Mouse (Mus musculus) right cerebral cortex, adult 18-20 months (tissue): ENCODE measurements around the gene Mmab.

Experiments used
- DNase-seq: peaks from one replicate; pipeline ENCODE4 v3.0.0; 2022; ENCODE audit warnings: mixed read lengths

Mmab gene

GRCm38 (mm10) chr5:114426732-114427131, 17.1 kb downstream of the Mmab start:
- no peak for DNase-seq

- DNase-seq, result no peak
These were observed 19.9 kb downstream of the Mmab start for GRCm38 (mm10) chr5:114423961-114424360.

GRCm38 (mm10) chr5:114422591-114422990, 21.3 kb downstream of the Mmab start:
- no peak for DNase-seq

GRCm38 (mm10) chr5:114421561-114422298, 22.1 kb downstream of the Mmab start:
- DNase-seq, result no peak

GRCm38 (mm10) chr5:114418541-114418940, 25.3 kb downstream of the Mmab start:
- DNase-seq, result no peak

- DNase-seq, result no peak
These were observed 27.0 kb downstream of the Mmab start for GRCm38 (mm10) chr5:114416855-114417254.

GRCm38 (mm10) chr5:114415606-114416005, 28.3 kb downstream of the Mmab start:
- DNase-seq, result no peak

- DNase-seq, result no peak
These were observed 30.7 kb downstream of the Mmab start for GRCm38 (mm10) chr5:114413067-114413735.

- no peak for DNase-seq
These were observed 31.4 kb downstream of the Mmab start for GRCm38 (mm10) chr5:114412361-114412998.

- DNase-seq, result no peak
These were observed 33.4 kb downstream of the Mmab start for GRCm38 (mm10) chr5:114410429-114410828.

- DNase-seq, result no peak
These were observed 35.0 kb downstream of the Mmab start for GRCm38 (mm10) chr5:114408846-114409245.

- no peak for DNase-seq
These were observed 36.0 kb downstream of the Mmab start for GRCm38 (mm10) chr5:114407810-114408209.

- DNase-seq, result no peak
These were observed 36.6 kb downstream of the Mmab start for GRCm38 (mm10) chr5:114407269-114407668.

- DNase-seq, result no peak
These were observed 37.3 kb downstream of the Mmab start for GRCm38 (mm10) chr5:114406592-114406991.

GRCm38 (mm10) chr5:114393169-114393568, 50.7 kb downstream of the Mmab start:
- DNase-seq, result peak; percentile 35

- no peak for DNase-seq
These were observed 59.4 kb downstream of the Mmab start for GRCm38 (mm10) chr5:114384448-114384847.

- no peak for DNase-seq
These were observed 60.5 kb downstream of the Mmab start for GRCm38 (mm10) chr5:114383184-114383904.
